Mouse (Mus musculus): ENCODE results near the gene Cnih2. TPM values are rescaled to one million over a fixed set of nuclear protein-coding genes. Genes with fewer than 3 reads are reported as not detected.

The Cnih2 gene
- polyA plus RNA-seq (2015; fragmentation: Nextera tagmentation; extraction: Ambion mirVana) = 0.78 and 0.99 TPM in 2 replicates

DNA sequence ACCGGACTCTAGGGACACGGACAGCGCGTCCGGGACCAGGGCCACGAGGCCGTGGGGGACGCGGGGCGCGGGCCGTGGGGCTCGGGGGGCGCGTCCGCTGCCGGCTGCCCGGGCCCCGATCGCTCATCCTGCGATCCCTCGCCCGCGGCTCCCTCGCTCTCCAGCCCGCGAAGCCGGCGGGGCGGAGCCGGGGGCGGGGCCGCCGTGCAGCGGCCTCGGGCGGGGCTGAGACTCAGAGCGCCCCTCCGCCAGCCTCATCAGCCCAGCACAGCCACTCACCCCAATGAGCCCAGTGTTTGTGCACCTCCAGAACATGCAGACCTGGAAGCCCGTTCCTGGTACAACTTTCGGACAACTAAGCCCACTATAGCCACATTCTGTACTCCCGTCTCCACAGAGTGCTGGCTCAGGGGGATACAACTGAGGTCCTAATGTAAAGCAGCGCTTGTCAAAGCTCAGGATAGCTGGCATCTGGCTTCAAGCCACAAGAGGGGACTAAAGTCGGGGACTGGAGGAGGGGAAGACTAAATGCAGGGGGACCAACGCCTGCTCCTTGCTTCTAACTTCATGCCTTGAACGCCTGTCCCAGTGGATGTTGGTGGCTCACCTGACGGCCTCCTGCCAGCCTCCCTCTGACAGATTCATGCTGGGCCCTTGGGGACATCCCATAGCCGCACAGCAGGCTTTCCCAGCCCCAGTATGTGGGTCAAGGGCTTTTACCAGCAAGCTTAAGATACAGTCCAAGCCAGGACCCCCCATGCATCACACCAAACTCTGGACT is at the start of gene Cnih2:
Gene Cnih2, minus strand, starts transcription at position 159 of the 781 bp plus-strand sequence.

GRCm38 (mm10) chr19:5118384-5118698 is 20.0 kb upstream of the Cnih2 start, which contains the start of gene Klc2:
Klc2 (minus strand) TSS chr19:5118560.

GRCm38 (mm10) chr19:5106731-5107191 is 8.4 kb upstream of the Cnih2 start, which contains the start of gene Rab1b:
Rab1b (minus strand) TSS chr19:5107072.

GRCm38 (mm10) chr19:5087884-5088728 is 10.2 kb downstream of the Cnih2 start, which contains the start of gene Yif1a:
Yif1a (plus strand) TSS chr19:5088538.

DNA sequence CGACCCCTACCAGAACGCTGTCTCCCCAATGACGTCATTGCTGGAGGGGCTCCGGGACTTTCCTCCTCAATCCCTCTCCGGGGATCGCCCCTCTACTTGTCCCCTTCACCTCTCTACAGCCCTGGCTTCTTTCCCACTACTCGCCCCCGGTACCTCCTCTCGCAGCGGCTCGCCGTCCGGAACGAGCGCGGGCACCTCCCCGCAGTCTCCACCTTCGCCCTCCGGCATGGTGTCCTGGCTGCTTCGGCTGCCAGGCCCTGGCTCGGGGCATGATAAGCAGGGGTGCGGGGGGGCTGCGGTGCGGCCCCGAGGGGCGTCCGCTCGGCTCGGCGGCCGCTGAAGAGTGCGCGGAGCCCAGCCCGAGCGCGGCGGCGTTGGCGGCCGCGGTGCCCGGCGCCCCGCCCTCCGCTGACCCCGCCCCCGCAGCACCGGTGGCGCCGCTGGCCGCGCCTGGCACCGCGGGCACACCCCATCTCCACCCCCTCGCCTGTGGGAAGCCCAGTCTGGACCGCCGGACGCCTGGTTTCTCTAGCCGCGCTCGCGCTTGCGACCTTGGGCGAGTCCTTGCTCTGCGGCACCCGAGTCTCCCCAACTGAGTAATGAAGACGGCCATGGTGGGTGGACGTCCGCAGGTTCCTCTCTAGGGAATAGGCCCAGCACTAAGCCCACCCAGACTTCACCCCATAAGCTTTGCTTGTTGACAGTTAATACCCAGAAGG is 13.0 kb downstream of the Cnih2 start, which contains the start of gene Tmem151a:
Gene Tmem151a, minus strand, starts transcription at position 387 of the 719 bp plus-strand sequence.

GRCm38 (mm10) chr19:5067867-5068569 is 30.3 kb downstream of the Cnih2 start, which contains the start of gene Cd248:
Cd248 (plus strand) TSS chr19:5068078.

GRCm38 (mm10) chr19:5050047-5050905 is 48.0 kb downstream of the Cnih2 start, which contains the start of gene Rin1:
Rin1 (plus strand) TSS chr19:5050481.

Other genes with a start within 250 kb of the Cnih2 start
- 56.0 and 61.5 TPM in 2 replicates for gene Ctsf, start 243.4 kb downstream of the Cnih2 start, polyA plus RNA-seq (2015; fragmentation: Nextera tagmentation; extraction: Ambion mirVana)
- 1.1 and 1.2 TPM in 2 replicates for gene Actn3, start 220.6 kb downstream of the Cnih2 start, polyA plus RNA-seq (2015; fragmentation: Nextera tagmentation; extraction: Ambion mirVana)
- gene Zdhhc24, start 219.9 kb downstream of the Cnih2 start, polyA plus RNA-seq (2015; fragmentation: Nextera tagmentation; extraction: Ambion mirVana) = 13.3 and 14.1 TPM in 2 replicates
- 1.1 and 1.3 TPM in 2 replicates for gene Bbs1, start 191.9 kb downstream of the Cnih2 start, polyA plus RNA-seq (2015; fragmentation: Nextera tagmentation; extraction: Ambion mirVana)
- gene Dpp3, start 170.2 kb downstream of the Cnih2 start, polyA plus RNA-seq (2015; fragmentation: Nextera tagmentation; extraction: Ambion mirVana) = 39.0 and 42.5 TPM in 2 replicates
- 0.23 and 0.37 TPM in 2 replicates for gene Peli3, start 155.4 kb downstream of the Cnih2 start, polyA plus RNA-seq (2015; fragmentation: Nextera tagmentation; extraction: Ambion mirVana)
- gene Mrpl11, start 136.4 kb downstream of the Cnih2 start, polyA plus RNA-seq (2015; fragmentation: Nextera tagmentation; extraction: Ambion mirVana) = 61.8 and 64.4 TPM in 2 replicates
- 0.04 TPM in 1 of 2 replicates, not detected in the other for gene Npas4, start 108.2 kb downstream of the Cnih2 start, polyA plus RNA-seq (2015; fragmentation: Nextera tagmentation; extraction: Ambion mirVana)
- gene Slc29a2, start 74.7 kb downstream of the Cnih2 start, polyA plus RNA-seq (2015; fragmentation: Nextera tagmentation; extraction: Ambion mirVana) = 2.0 and 2.2 TPM in 2 replicates
- 11.1 and 13.7 TPM in 2 replicates for gene B4gat1, start 59.7 kb downstream of the Cnih2 start, polyA plus RNA-seq (2015; fragmentation: Nextera tagmentation; extraction: Ambion mirVana)
- gene AC124502.3, start 59.6 kb downstream of the Cnih2 start, polyA plus RNA-seq (2015; fragmentation: Nextera tagmentation; extraction: Ambion mirVana) = 0.15 and 0.46 TPM in 2 replicates
- gene Brms1, start 57.2 kb downstream of the Cnih2 start, polyA plus RNA-seq (2015; fragmentation: Nextera tagmentation; extraction: Ambion mirVana) = 39.5 and 39.6 TPM in 2 replicates
- gene Rin1, start 48.0 kb downstream of the Cnih2 start, polyA plus RNA-seq (2015; fragmentation: Nextera tagmentation; extraction: Ambion mirVana) = 0.75 and 0.99 TPM in 2 replicates
- 11.8 and 17.6 TPM in 2 replicates for gene Cd248, start 30.4 kb downstream of the Cnih2 start, polyA plus RNA-seq (2015; fragmentation: Nextera tagmentation; extraction: Ambion mirVana)
- 4.4 and 4.5 TPM in 2 replicates for gene Tmem151a, start 13.0 kb downstream of the Cnih2 start, polyA plus RNA-seq (2015; fragmentation: Nextera tagmentation; extraction: Ambion mirVana)
- gene Yif1a, start 10.0 kb downstream of the Cnih2 start, polyA plus RNA-seq (2015; fragmentation: Nextera tagmentation; extraction: Ambion mirVana) = 43.9 and 51.8 TPM in 2 replicates
- 88.0 and 103 TPM in 2 replicates for gene Rab1b, start 8.6 kb upstream of the Cnih2 start, polyA plus RNA-seq (2015; fragmentation: Nextera tagmentation; extraction: Ambion mirVana)
- gene Klc2, start 20.0 kb upstream of the Cnih2 start, polyA plus RNA-seq (2015; fragmentation: Nextera tagmentation; extraction: Ambion mirVana) = 2.9 and 4.6 TPM in 2 replicates
- gene Pacs1, start 174.6 kb upstream of the Cnih2 start, polyA plus RNA-seq (2015; fragmentation: Nextera tagmentation; extraction: Ambion mirVana) = 9.6 and 10.2 TPM in 2 replicates
- 172 and 197 TPM in 2 replicates for gene Sf3b2, start 196.9 kb upstream of the Cnih2 start, polyA plus RNA-seq (2015; fragmentation: Nextera tagmentation; extraction: Ambion mirVana)
- gene Gal3st3, start 199.8 kb upstream of the Cnih2 start, polyA plus RNA-seq (2015; fragmentation: Nextera tagmentation; extraction: Ambion mirVana) = 0.10 and 0.27 TPM in 2 replicates
- gene Catsper1, start 237.2 kb upstream of the Cnih2 start, polyA plus RNA-seq (2015; fragmentation: Nextera tagmentation; extraction: Ambion mirVana) = not detected in 2 replicates